Mouse (Mus musculus) embryonic facial prominence, embryonic 13.5 days (tissue): ENCODE data around the gene Slc45a3. TPM values are rescaled to one million over a fixed set of nuclear protein-coding genes. Genes with fewer than 3 reads are reported as not detected.

ENCODE experiments used
- polyA plus RNA-seq: library from polyadenylated mRNA; unstranded; fragments of >200 nt; fragmentation: Nextera tagmentation; extraction: Ambion mirVana; gene quantifications from 2 replicates; pipeline ENCODE4 v1.2.1, GENCODE M21; 2015

The Slc45a3 gene
- polyA plus RNA-seq, 1 experiment from 2014 or later = 4.0 TPM

Other genes with a start within 250 kb of the Slc45a3 start
- not detected in 2 replicates for gene Slc26a9, start 218.9 kb upstream of the Slc45a3 start, polyA plus RNA-seq
- 0.32 and 0.53 TPM in 2 replicates for gene Pm20d1, start 165.6 kb upstream of the Slc45a3 start, polyA plus RNA-seq
- 12.7 and 13.5 TPM in 2 replicates for gene Slc41a1, start 135.5 kb upstream of the Slc45a3 start, polyA plus RNA-seq
- gene Rab29, start 95.7 kb upstream of the Slc45a3 start, polyA plus RNA-seq = 28.6 and 30.5 TPM in 2 replicates
- 103 and 108 TPM in 2 replicates for gene Nucks1, start 52.4 kb upstream of the Slc45a3 start, polyA plus RNA-seq
- 21.7 and 22.3 TPM in 2 replicates for gene Elk4, start 44.6 kb downstream of the Slc45a3 start, polyA plus RNA-seq
- 13.5 and 16.2 TPM in 2 replicates for gene Mfsd4a, start 105.1 kb downstream of the Slc45a3 start, polyA plus RNA-seq
- 2.3 and 2.8 TPM in 2 replicates for gene Cdk18, start 176.7 kb downstream of the Slc45a3 start, polyA plus RNA-seq
- gene Lemd1, start 228.5 kb downstream of the Slc45a3 start, polyA plus RNA-seq = 1.2 and 1.8 TPM in 2 replicates
- gene AC124108.1, start 228.5 kb downstream of the Slc45a3 start, polyA plus RNA-seq = 0.34 and 0.37 TPM in 2 replicates